Mouse (Mus musculus) kidney, adult 2 months (tissue): ENCODE measurements at regions not wholly inside any gene's neighbourhood (a gene's known extent, or its start where the extent isn't known, plus 50 kb on each side); places are given as distances from the start of the nearest gene placed in this dataset.

Source experiments
- CTCF ChIP-seq: fragments of 200-500 bp; conservative IDR thresholded peaks from 2 replicates; pipeline ENCODE4 v1.5.1; 2011; ENCODE audit warnings: low read depth, mild to moderate bottlenecking, control low read depth, low read length, moderate library complexity, mixed read lengths; ENCODE audit not compliant: insufficient read depth, insufficient read length
- POLR2A ChIP-seq: fragments of 200-500 bp; IDR thresholded peaks from one replicate; pipeline ENCODE4 v1.6.1; 2011; ENCODE audit warnings: low read depth, low read length, control low read depth

DNA sequence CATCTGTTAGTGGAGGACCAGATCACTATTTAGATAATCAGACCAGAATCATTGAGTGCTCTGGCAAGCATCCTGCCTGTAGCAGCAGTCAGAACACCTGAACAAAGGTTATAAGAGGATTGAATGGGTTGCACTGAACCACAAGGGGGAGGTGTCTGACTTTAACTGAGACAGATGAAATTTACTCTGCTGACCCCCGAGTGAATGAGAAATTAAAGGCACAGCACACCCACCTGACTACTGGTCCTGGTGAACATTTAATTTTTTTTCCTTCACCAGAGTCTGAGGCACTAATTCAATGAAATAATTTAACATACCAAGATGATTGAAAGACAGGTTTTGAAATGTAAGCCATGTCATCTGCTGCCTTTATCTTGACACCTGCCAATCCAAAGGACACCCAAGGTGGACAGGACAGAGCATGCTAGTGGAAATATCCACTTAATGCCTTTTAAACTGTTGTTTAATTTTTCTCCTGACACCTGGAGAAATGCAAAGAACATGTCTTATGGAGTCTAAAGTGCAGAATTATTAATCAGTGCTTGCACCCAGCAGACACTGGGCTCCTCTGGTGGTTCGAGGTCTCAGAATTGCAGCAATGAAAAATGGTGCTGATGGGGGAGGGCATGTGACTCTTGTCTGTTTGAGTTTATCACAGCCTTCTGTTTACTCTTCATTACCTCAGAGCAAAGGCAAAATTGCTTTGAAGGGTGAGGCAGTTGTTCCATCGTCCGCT is 265.0 kb downstream of the Cmpk2 start:
- no peak for TF ChIP-seq CTCF
- TF ChIP-seq POLR2A = no peak
